Mouse (Mus musculus): ENCODE results near the gene Ovca2. TPM values are rescaled to one million over a fixed set of nuclear protein-coding genes. Genes with fewer than 3 reads are reported as not detected.

Gene Ovca2
- polyA plus RNA-seq, 1 experiment: 19.5 TPM

DNA sequence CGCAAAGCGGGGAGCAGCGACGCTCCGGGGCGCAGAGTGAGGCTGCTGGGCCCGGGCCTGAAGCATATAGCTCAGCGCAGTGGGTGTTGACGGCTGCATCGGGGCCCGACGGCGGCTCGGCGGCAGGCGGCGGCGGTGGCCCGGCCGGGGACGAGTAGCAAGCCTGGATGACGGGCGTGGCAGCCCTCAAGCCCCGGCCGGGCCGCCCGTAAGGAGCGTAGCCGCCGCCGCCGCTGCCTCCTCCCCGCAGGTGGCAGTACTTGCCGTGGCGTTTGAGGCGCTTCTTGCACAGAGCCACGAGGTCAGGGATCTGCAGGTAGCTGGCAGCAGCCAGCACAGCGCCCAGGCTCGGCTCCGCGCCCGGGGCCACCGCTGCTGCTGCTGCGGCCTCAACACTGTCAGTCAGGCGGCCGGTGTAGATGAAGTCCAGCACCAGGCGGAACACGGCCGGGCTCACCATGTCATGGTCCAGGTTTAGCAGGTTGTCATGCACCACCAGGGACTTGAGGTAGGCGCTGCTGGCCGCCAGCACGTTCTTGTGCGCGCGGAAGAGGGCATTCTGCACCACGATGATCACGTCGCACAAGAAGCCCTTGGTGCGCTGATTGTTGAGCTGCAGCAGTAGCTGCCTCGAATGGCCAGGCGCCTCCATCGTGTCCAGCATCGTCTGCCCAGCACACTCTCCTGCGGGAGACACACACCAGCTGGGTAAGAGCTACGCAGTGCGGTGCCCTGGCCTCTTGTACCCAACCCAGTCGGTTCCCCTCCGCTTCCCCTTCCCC, 11.6 kb downstream of the Ovca2 start:
- no peak overlapping the region for H3K27ac ChIP-seq (ENCODE audit: insufficient read depth, low read length)

GRCm38 (mm10) chr11:75166193-75166842, 12.3 kb downstream of the Ovca2 start:
- no peak overlapping the region for H3K27ac ChIP-seq (ENCODE audit: insufficient read depth, low read length)
- peak overlapping the region; percentile 22; the same call in 1 of the 2 replicates for H3K4me3 ChIP-seq (ENCODE audit: insufficient read depth, low read length)
- TF ChIP-seq POLR2A (IDR thresholded peaks at IDR 0.05; ENCODE audit: extremely low read depth, insufficient read depth, low read length) (no peak), CTCF (IDR thresholded peaks at IDR 0.05; ENCODE audit: extremely low read depth, insufficient read depth, low read length) (no peak)
- H3K4me1 ChIP-seq (ENCODE audit: control insufficient read depth, insufficient read depth, low read length): 0 out of 2 replicates have a peak, but pooled peaks cover 1% of the 10 kb centered on the region

More for the DNA sequence above, 11.6 kb downstream of the Ovca2 start:
- Histone ChIP-seq H3K4me1 (ENCODE audit: control insufficient read depth, insufficient read depth, low read length) (0 out of 2 replicates have a peak, but pooled peaks cover 1% of the 10 kb centered on the region), H3K4me3 (ENCODE audit: insufficient read depth, low read length) (no peak overlapping the region)
- no peak for TF ChIP-seq POLR2A (IDR thresholded peaks at IDR 0.05; ENCODE audit: extremely low read depth, insufficient read depth, low read length)
- TF ChIP-seq CTCF (IDR thresholded peaks at IDR 0.05; ENCODE audit: extremely low read depth, insufficient read depth, low read length): no peak

- 0 out of 2 replicates have a peak, but pooled peaks have one; percentile 2 for TF ChIP-seq POLR2A (IDR thresholded peaks at IDR 0.05; ENCODE audit: extremely low read depth, insufficient read depth, low read length)
- TF ChIP-seq CTCF (IDR thresholded peaks at IDR 0.05; ENCODE audit: extremely low read depth, insufficient read depth, low read length): peak; percentile 68
- Histone ChIP-seq H3K27ac (ENCODE audit: insufficient read depth, low read length) (no peak overlapping the region), H3K4me1 (ENCODE audit: control insufficient read depth, insufficient read depth, low read length) (0 out of 2 replicates have a peak, but pooled peaks cover 1% of the 10 kb centered on the region), H3K4me3 (ENCODE audit: insufficient read depth, low read length) (peak overlapping the region; percentile 22)
Measured at GRCm38 (mm10) chr11:75165441-75166192, 13.0 kb downstream of the Ovca2 start.

DNA sequence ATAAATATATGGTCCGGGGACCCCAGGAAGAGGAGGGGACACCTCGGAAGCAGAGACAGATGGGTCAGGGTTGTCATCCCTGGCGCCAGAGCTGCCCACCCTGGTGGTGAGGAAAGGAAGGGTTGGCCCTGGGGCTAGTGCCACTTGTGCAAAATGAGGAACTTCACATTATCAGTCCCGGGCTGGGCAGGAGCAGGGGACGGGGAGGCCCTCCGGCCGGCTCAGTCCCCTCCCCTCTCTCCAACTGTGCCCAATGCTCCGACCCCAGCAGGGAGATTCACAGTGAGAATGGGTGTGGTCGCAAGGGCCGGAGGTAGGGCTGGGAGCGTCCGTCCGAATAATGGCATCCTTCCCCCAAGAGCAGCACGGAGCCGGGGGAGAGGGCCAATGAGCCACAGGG, 13.9 kb downstream of the Ovca2 start:
- TF ChIP-seq POLR2A (IDR thresholded peaks at IDR 0.05; ENCODE audit: extremely low read depth, insufficient read depth, low read length): no peak
- TF ChIP-seq CTCF (IDR thresholded peaks at IDR 0.05; ENCODE audit: extremely low read depth, insufficient read depth, low read length): no peak
- H3K4me3 ChIP-seq (ENCODE audit: insufficient read depth, low read length): no peak overlapping the region; the same call in 1 of the 2 replicates
- H3K27ac ChIP-seq (ENCODE audit: insufficient read depth, low read length): no peak overlapping the region
- H3K4me1 ChIP-seq (ENCODE audit: control insufficient read depth, insufficient read depth, low read length): 0 out of 2 replicates have a peak, but pooled peaks cover 1% of the 10 kb centered on the region

DNA sequence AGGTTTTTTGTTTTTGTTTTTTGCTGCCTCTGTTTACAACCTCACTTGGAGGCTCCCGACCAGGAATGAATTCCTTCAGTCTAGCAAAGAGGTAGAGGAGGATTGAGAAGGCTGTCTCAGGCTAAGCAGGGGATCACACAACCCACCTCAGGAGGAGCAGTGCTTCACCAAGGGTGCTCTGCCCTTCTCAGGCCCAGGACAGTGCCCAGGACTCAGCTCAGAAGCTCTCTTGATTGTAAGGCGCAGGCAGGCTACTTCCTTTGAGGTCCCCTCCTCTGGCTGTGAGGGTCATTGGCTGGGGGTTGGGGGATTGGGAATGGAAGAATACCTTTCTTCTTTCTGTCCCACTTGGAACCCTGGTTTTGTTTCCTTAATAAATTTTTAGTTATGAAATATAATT, 14.6 kb downstream of the Ovca2 start:
- TF ChIP-seq CTCF (IDR thresholded peaks at IDR 0.05; ENCODE audit: extremely low read depth, insufficient read depth, low read length) (no peak), POLR2A (IDR thresholded peaks at IDR 0.05; ENCODE audit: extremely low read depth, insufficient read depth, low read length) (no peak)
- Histone ChIP-seq H3K4me3 (ENCODE audit: insufficient read depth, low read length) (no peak overlapping the region), H3K4me1 (ENCODE audit: control insufficient read depth, insufficient read depth, low read length) (0 out of 2 replicates have a peak, but pooled peaks cover 1% of the 10 kb centered on the region), H3K27ac (ENCODE audit: insufficient read depth, low read length) (no peak overlapping the region)

- Histone ChIP-seq H3K27ac (ENCODE audit: insufficient read depth, low read length) (no peak overlapping the region), H3K4me3 (ENCODE audit: insufficient read depth, low read length) (no peak overlapping the region), H3K4me1 (ENCODE audit: control insufficient read depth, insufficient read depth, low read length) (0 out of 2 replicates have a peak, but pooled peaks cover 1% of the 10 kb centered on the region)
- TF ChIP-seq CTCF (IDR thresholded peaks at IDR 0.05; ENCODE audit: extremely low read depth, insufficient read depth, low read length) (no peak), POLR2A (IDR thresholded peaks at IDR 0.05; ENCODE audit: extremely low read depth, insufficient read depth, low read length) (no peak)
Measured at GRCm38 (mm10) chr11:75163379-75163778, 15.3 kb downstream of the Ovca2 start.

DNA sequence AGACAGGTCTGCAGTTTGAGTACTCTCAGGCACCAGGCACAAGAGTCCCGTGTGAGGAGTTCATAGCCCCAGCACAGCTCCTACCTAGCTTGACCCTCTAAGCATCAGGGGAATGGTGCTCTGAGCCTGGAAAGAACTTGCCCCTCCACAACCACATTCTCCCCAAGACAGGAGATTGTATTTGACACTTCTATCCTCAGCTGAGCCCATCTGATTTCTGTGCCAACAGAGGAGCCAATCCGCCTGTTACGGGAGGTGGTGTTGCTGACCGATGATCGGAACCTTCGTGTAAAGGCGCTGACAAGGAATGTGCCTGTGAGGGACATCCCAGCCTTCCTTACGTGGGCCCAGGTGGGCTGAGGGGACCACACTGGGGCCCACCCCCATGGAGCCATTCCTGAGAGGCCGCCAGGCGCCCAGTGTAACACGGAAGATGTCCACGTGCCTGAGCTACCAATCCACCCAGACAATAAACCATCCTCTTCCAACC, 16.0 kb downstream of the Ovca2 start:
- no peak overlapping the region for H3K4me3 ChIP-seq (ENCODE audit: insufficient read depth, low read length)
- H3K27ac ChIP-seq (ENCODE audit: insufficient read depth, low read length): no peak overlapping the region
- no peak for TF ChIP-seq CTCF (IDR thresholded peaks at IDR 0.05; ENCODE audit: extremely low read depth, insufficient read depth, low read length)
- TF ChIP-seq POLR2A (IDR thresholded peaks at IDR 0.05; ENCODE audit: extremely low read depth, insufficient read depth, low read length): no peak
- 0 out of 2 replicates have a peak, but pooled peaks cover 1% of the 10 kb centered on the region for H3K4me1 ChIP-seq (ENCODE audit: control insufficient read depth, insufficient read depth, low read length)

GRCm38 (mm10) chr11:75161417-75162008, 17.1 kb downstream of the Ovca2 start:
- Histone ChIP-seq H3K27ac (ENCODE audit: insufficient read depth, low read length) (no peak overlapping the region), H3K4me3 (ENCODE audit: insufficient read depth, low read length) (no peak overlapping the region), H3K4me1 (ENCODE audit: control insufficient read depth, insufficient read depth, low read length) (0 out of 2 replicates have a peak, but pooled peaks cover 1% of the 10 kb centered on the region)
- no peak for TF ChIP-seq POLR2A (IDR thresholded peaks at IDR 0.05; ENCODE audit: extremely low read depth, insufficient read depth, low read length)
- no peak for TF ChIP-seq CTCF (IDR thresholded peaks at IDR 0.05; ENCODE audit: extremely low read depth, insufficient read depth, low read length)
